Mouse (Mus musculus) thymus, postnatal 14 days (tissue): ENCODE data around the gene Gm4141.
"Not testable (repeated sequence)": the region's sequence is repeated elsewhere in the genome, so short reads cannot be mapped to it uniquely, and the experiment has no call there.

Experiments used
- DNase-seq: peaks from one replicate; pipeline ENCODE4 v3.0.0; 2021

The Gm4141 gene

GRCm38 (mm10) chr7:20576141-20576540, at the start of gene Gm4141:
Gene Gm4141 (minus strand): TSS chr7:20576241.
- not testable (repeated sequence) for DNase-seq

GRCm38 (mm10) chr7:20598921-20599320, 22.9 kb upstream of the Gm4141 start, which contains the start of gene Gm4513:
Gene Gm4513 (minus strand): TSS chr7:20599021.
- not testable (repeated sequence) for DNase-seq

- not testable (repeated sequence) for DNase-seq
Observed at GRCm38 (mm10) chr7:20545657-20546056, 30.4 kb downstream of the Gm4141 start, which contains the start of gene Gm5726. Gene Gm5726 (minus strand): TSS chr7:20545757.

GRCm38 (mm10) chr7:20533537-20533936, 42.5 kb downstream of the Gm4141 start, which contains the start of gene Vmn1r104:
Gene Vmn1r104 (plus strand): TSS chr7:20533837.
- not testable (repeated sequence) for DNase-seq
